Mouse (Mus musculus) layer of hippocampus, postnatal 36 days (tissue): ENCODE measurements around the gene Arhgap10. TPM values are rescaled to one million over a fixed set of nuclear protein-coding genes. Genes with fewer than 3 reads are reported as not detected.

Experiments
- DNase-seq, 2 experiments: peaks; one replicate each; pipeline ENCODE4 v3.0.0; 2022
- total RNA-seq, 2 experiments: library from RNA; stranded (reverse); gene quantifications; 2 replicates each; pipeline ENCODE4 v1.2.3; 2021

Arhgap10 gene
- total RNA-seq, 2 experiments from 2014 or later: 7.8 to 8.9 TPM

DNA sequence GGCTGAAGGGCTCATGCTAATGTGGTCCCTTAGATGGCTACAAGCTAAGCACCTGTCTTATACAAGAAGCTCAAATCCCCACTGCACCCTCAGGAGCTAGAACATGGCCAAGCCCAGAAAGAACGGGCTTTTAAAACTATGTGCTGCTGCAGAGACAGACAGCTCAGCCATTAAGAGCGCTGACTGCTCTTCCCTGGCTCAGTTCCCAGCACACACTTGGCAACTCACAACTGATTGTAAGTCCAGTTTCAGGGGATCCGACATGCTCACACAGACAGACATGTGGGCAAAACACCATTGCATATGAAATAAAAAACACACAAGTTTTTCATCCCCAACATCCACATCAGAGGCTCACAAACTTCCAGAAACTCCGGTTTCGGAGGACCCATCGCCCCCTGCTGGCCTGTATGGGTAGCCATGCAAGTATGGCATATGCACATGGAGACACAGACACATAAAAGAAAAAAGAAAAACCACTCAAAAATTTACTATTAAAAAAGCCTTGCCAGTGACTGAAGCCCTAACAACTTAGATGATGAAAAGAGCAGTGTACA lies 77.4 kb downstream of the Arhgap10 start:
- no peak for DNase-seq

DNA sequence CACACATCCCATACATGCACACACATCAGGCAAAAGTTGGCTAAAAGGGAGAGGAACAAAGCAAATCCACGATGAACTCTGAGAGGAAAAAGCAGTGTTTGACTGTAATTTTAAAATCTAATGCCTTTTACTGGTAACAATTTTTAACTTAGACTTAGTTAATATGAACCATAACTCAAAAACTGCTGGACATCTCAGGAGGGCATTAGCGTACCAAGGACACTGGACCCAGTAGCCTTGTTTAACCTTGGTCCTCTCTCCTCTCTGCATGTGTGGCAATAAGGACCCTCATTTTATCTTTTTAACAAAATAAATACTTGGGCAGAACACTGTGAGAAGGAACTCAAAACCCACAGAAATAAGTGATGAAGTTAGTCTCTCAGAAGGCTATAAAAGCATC lies 78.1 kb downstream of the Arhgap10 start:
- no peak for DNase-seq

DNA sequence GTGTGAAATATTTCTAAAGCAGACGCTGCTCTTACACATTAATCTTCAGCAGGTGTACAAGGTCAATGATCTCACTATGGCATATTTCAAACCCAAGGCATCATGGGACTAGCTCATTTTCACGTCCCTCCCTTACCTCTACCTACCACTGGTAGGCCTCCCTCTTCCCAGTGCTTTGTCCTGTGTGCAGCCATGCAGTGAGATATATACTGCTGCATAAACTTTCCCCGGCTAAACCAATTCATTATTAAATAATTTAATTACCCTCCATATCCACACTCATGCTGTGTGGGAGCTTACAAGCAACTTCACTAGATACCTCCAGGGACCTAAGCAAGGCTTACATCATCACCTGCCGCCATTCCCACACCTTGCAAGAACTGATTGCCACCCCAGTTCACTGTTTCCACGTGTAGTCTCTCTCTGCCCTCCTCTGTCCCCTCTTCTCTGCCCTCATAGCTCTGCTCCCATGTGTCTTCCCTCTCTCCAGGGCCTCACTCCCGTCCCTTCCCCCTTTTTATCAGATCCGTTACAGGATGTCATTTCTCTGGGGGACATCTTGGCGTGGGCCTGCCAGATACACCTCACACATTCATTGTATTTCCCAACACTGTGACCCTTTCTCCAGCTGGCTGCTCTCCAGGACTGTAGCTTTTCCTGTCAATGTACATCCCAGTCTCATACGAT lies 79.8 kb downstream of the Arhgap10 start:
- no peak for DNase-seq

DNA sequence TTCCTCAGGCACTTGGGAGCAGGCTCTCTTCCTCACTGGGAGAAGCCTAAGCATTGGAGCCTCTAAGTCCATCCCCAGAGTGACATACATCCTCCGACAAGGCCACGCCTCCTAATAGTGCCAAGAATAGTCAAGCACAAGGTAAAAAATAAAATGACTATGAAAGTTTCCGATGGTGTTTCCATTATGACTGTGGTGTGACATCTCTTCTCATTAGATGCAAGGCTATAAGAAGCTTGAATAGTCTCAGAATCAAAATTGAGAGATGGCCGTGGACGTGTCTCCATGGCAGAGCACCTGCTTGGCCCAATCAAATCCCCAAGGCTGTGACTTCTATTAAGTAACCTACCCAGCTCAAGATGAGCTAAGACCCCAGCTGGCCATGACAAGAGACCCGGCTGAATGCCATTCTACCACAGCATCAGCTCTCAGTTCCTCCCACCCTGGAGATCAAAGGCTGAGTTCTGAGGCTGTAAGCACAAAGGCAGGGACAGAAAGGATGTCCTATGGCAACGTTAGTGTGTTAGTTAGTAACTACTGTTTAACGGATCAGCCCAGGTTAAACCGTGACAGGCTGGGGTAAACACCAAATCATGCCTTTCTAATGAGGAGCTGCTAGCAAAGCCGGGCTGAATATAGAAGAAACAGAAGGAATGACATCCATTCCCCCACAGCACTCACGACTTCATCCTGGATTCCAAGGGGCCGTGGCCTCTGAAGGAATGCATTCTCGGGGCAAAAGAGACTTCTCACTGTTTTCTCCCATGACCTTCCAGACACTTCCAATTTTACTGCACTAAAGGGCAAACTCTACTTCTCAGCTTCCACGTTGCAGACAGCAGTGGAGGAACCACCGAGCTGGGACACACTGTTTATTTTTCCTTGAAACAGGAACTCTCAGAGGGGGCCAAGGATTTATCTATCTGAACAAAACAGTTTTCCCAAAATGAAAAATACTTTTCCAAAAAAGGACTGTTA lies 81.5 kb downstream of the Arhgap10 start:
- no peak for DNase-seq

DNA sequence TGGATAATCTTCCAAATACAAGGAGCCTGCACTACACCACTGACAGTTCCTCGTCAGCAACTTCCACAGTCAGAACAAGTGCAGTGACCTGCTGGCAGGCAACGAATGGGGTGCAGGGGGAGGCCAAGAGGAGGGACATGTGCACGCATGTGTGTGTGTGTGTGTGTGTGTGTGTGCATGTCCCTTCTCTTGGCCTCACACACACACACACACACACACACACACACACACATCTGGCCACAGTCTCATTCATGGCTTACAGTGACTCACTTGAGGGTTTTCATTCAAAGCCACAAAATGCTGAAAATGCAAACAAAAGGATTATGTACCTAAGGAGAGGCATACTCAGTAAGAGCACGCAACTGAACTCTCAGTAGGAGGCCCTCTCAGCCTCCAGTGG lies 84.5 kb downstream of the Arhgap10 start:
- no peak for DNase-seq

DNA sequence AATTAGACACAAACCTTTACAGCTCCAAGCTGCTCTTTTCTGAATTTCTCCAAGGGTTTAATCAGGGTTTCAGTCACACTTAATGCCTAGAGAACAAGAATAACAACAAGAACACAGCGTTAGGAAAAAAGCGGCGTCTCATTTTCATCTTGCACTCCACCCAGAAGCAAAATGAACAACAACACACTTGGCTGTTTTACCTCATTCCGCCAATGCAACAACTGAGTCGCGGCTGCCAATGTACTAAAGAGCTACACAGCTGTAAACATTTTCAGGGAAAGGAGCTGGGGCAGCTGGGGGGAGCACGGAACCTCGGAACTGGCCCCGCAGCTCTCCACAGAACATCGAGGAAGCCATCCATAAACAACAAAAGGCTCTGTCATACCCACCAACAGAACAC lies 85.0 kb downstream of the Arhgap10 start:
- no peak for DNase-seq

DNA sequence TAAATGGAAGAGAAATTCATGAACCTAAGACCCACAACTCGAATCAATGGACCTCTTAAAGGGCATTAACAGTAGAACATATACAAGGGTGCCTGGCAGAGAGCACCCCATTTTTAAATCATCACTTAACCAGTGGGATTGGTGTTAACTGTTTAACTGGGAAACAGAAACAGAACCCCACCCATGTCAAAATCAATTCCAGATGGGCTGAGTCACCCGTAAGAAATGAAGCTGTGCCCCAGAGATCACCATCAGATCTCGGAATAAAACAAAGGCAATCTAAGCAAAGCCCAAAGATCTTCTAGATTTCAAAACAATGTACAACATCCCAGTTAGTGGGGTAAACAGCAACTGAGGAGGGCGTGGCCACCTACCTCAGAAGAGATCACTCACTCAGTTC lies 89.3 kb downstream of the Arhgap10 start:
- no peak for DNase-seq

DNA sequence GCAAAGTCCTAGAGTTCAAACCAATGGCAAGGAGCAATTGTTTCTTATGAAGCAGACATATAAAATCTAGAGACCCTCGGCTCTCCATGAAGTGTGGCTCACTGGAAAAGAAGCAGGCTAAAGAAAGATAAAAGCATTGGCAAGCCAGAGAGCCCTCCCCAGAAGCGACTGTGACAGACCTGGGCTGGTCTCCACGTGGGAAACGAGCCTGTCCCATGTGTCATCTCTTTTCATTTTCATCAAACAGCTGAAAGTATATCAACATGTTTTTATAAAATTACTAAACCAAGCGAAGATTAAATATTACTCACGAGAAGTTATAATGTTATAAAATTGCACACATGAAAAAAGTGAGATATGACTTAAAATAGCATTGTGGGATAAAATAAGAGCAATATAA lies 89.7 kb downstream of the Arhgap10 start:
- DNase-seq: no peak

DNA sequence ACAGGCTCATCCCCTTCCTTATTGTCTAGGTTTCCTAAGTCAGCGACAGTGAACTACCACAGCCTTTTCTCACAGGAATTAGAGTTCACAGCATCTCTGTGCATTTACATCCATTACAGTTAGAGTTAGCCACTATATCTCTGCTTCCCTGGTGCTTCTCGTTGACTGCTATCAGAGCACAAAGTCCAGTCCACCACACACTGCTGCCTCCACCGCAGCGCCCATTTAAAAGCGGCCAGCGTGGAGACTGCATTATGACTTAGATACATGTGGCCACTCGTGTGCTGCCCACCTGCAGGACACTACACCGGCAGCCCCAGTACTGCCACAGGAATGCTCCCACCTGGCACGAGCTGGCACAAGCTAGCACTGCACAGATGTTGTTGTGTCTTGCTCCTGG lies 90.3 kb downstream of the Arhgap10 start:
- DNase-seq: no peak

DNA sequence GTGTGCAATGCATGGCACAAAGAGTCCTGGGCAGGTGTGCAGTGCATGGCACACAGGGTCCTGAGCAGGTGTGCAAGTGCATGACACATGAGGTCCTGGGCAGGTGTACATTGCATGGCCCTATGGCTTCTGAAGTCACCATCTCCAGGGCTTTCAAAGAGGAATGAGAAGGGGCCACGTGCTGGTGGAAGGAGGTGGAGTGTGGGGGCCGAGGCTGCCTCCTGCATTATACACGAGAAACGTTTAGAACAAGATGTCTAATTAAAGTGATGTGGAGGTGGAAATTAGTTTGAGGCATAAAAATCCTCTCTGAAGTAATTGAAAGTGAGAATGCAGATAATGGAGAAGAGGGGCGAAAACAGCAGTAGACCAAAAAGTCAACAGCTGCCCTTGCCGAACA lies 93.9 kb downstream of the Arhgap10 start:
- no peak for DNase-seq

DNA sequence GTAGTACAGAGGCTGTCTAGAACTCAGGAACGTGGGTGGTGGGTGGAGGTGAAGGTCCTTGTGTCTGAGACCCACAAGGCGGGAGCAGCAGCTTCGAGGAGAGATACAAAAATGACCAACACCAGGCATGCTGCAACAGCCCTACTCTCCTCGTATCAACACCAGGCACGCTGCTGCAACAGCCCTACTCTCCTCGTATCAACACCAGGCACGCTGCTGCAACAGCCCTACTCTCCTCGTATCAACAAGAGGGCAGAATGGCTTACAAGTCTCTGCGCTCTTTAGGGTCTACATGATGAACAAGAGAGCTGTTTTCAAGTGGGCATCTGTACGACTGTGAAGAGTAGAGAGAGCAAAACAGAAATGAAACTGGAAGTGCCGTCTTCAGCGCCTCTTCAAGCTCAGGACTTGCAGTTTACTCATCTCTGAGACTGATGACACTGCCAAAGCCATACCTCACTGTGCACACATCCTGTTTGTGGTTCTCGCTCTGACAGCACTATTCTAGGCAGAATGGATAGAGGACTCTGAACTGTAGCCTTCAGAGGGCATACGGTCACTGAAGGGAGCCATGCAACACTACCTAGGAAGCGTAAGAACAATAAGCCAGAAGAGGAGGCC lies 95.0 kb downstream of the Arhgap10 start:
- no peak for DNase-seq

DNA sequence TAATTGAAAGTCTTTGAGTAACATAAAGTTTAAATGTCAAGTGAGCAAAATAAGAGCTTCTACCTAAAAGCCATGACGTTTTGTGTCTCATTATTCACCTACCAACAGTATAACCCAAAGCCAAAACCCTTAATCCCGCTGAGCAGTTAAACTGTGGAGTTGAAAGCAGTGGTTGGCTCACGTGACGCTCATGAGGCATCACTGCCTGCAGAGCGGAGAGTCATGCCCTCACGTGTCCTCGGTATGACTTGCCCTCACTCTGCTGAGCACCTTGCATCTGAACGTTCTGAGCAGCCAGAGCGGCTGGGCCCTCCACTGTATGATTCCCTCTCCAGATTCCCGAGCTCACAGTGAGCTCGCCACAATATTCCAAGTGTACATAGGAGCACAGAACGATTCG lies 96.2 kb downstream of the Arhgap10 start:
- no peak for DNase-seq

DNA sequence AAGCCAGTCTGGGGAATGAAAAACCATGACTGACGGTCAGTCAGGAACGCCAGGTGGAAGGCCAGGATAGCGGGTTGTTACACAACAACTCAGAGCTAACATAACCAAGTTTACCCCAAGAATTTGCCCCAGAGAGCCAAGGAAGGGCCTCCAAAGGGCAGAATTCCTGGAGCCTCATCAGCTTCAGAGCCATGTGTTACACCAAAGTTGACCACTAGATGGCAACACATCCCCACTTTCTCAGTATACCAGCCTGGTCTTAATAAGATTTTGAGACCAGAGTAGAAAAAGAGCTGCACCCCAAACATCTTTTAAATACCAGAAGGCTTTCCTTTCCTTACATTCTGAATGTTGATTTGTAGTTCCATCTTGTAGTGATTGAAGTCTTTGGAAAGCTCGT lies 98.0 kb downstream of the Arhgap10 start:
- DNase-seq: peak; percentile 42 to 73

DNA sequence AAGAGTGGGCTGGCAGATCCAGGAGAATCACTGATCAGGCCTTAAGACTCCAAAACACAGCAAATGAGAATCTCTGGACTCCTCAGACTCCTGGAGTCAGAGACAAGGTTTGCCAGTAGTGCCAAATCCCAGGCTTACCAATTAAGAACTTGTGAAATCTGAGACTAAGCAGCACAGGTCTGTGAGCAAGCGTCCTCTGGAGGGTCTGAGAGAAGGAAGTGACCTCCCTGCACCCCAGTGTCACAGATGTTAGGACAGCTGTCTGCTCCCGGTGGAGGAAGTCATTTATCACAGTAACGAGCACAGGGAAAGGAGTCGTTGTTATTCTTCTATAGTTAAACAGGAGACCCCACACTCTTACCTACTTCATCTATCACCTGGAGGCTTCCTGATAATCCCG lies 101.0 kb downstream of the Arhgap10 start:
- no peak for DNase-seq

DNA sequence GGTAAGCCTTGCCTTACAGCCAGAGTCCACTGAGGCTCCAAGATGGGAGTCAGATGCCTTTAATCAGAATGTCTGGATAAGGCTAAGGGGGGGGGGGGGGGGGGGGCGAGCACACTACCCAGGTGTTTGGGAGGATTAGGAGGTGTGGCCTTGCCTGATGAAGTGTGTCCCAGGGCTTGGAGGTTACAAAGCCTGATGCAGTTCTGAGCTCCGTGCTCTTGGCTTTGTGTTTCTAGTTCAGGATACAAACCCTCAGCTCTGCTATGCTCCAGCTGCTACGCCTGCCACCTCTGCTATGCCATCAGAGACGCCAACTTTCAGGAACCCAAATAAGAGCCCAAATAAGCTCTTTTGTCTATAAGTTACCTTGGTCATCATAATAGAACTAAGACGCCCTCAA lies 101.7 kb downstream of the Arhgap10 start:
- DNase-seq: no peak

DNA sequence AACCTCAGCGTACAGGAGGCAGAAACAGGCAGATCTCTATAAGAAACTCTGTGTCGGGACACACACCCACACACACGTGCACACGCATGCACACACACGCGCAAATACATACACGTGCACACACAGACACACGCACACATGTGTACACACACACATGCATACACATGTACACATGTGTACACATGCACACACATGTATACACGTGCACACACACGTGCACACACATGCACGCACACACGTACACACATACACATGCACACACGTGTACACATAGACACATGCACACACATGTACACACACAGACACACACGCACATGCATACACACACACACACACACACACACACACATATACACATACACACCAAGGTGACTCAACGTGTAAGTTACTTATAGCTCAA lies 106.5 kb downstream of the Arhgap10 start:
- no peak for DNase-seq

DNA sequence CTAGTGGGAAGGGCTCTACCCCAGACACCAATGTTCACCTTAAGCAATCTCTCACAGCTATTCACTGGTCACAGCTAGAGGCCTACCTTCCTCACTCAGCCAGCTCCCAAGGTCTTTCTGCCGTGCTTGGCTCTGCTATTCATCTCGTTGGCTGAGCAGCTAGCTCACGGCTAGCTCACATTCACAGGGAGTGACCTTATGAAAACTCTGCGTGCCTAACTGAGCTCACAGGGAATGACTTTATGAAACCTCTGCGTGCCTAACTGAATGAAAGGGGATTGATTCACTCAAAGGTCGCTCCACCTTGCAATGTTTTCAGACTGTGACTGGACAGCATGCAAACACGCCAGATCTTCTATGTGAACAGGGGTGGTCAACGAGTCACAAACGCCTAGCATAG lies 107.4 kb downstream of the Arhgap10 start:
- DNase-seq: no peak

DNA sequence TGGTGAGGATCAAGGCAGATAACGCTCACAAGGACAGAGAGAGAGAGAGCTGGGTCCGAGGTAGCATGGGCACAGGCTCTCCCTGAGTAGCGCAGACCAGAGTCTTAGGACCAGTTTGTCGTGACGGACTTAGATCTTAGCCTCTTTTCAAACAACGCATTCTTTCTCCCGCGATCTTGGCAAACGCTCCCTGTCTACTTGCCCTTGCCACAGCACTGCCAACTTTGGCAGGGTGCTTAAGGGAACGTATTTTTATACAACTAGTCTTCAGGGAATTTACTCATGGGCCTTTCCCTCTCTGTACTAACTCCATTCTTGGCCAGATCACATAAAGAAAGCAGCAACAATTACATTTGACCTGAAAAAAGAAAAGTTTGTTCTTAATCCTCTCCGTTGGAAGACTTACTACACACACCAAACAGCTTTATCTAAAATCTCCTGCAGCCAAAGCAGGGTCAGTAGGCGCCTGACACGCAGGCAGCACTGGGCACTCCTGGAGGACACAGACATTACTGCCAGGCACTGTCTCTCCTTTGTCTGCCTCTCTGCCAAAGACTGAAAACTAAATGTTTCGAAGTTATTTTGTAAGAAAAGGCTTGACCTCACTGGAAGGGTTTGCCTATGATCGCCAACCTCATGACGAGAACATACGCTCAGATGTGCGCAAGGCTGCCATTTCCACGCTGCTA lies 109.1 kb downstream of the Arhgap10 start:
- DNase-seq: no peak

DNA sequence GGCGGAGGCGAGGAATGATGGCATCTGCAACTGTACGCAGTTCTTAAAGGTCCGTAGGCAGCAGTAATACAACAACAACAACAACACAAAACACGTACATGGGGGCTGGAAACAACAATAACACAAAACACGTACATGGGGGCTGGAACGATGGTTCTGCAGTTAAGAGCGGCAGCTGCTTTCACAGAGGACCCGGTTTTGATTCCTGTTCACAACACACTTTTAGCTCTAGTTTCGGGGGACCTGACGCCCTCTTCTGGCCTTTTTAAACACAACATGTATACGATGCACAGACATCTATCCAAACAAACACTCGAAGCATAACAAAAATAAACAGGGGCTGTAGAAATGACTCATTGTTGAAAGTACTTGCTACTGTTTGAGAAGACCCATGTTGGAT lies 110.9 kb downstream of the Arhgap10 start:
- no peak for DNase-seq

DNA sequence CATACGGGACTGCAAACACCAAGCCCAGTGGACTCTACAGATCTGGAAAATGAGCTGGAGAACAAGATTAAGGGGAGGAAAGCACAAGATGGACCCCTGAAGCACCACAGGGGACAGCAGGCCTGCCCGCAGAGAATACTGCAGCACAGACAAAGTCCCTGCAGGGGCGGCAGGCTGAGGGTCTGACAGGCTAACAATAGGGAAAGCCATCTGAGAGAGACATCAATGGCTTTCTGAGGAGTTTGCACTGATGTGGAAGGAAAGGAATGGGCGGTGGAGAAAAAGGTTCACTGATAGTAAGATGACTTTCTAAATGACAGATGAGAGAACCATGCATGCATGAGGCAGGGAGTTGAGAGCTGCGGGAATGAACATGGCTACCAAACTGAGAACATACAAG lies 111.3 kb downstream of the Arhgap10 start:
- no peak for DNase-seq

DNA sequence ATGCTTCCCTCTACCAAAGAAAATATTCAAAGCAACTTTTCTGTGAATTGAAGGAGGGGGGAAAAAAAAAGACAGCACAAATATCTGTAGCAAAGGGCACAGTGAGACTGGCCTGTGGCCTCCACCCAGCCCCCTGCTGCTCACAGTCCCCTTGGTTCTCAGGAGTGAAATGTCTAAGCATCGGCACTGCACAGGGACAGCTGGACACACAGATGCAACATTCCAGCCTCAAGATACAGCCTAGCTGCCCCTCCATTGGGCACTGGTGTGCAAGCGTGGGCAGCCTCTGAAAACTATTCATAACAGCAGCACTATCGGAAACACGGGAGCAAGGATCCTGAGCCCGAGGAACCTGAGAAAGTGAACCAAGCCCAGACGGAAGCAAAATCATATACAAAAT lies 113.7 kb downstream of the Arhgap10 start:
- DNase-seq: no peak

DNA sequence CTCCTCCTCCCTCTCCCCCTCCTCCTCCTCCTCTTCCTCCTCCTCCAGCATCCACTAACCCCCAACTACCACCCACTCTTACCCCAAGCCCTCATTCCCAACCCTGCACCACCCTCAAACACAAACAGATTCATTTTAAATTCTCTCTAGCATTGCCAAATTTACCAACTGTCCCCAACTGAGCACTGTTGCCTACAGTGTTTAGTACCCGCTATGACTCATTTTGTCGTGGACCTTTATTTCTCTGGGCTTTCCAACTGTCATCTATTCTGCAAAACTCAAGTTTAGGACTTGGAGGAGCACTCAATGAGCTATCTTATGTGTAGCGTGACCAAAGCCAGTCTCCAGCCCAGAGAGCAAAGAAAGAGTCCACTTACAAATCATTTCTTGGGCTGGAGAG lies 115.8 kb downstream of the Arhgap10 start:
- no peak for DNase-seq

DNA sequence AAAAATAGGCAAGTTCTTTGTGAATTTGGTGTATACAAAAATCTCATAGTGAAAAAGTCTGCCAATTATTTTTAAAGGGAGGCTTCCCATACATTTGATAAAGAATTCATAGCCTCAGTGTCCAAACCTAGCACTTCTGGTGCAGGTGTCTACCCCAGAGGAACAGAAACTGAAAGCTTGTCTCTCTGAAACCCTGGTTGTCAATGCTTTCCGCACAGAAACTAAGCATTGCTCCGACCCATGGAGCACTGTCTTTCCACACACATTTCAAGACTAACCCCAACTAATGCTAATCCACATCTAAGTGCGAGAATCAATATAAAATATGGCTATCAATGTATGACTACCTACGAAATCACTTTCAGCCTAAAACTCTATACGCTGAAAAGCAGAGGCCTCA lies 116.6 kb downstream of the Arhgap10 start:
- DNase-seq: no peak
